Mouse (Mus musculus) cerebellum, adult 11-12 months (tissue): ENCODE data around the gene Tdrd9.
"Not testable (repeated sequence)": the region's sequence is repeated elsewhere in the genome, so short reads cannot be mapped to it uniquely, and the experiment has no call there.

ENCODE experiments used
- DNase-seq: peaks from one replicate; pipeline ENCODE4 v3.0.0; 2022

Tdrd9 gene

GRCm38 (mm10) chr12:111971231-111971686, at the start of gene Tdrd9:
TSS of gene Tdrd9 (plus strand) at chr12:111971559.
- DNase-seq = no peak

- DNase-seq = no peak
Measured at GRCm38 (mm10) chr12:111923117-111923516, 48.2 kb upstream of the Tdrd9 start.

- DNase-seq = peak; percentile 50
Measured at GRCm38 (mm10) chr12:111927338-111927737, 44.0 kb upstream of the Tdrd9 start.

GRCm38 (mm10) chr12:111928411-111928966, 42.9 kb upstream of the Tdrd9 start:
- no peak for DNase-seq

GRCm38 (mm10) chr12:111931411-111932025, 39.8 kb upstream of the Tdrd9 start:
- DNase-seq = no peak

- no peak for DNase-seq
Measured at GRCm38 (mm10) chr12:111932513-111932912, 38.8 kb upstream of the Tdrd9 start.

GRCm38 (mm10) chr12:111933032-111933704, 38.2 kb upstream of the Tdrd9 start:
- no peak for DNase-seq

GRCm38 (mm10) chr12:111933971-111934370, 37.4 kb upstream of the Tdrd9 start:
- no peak for DNase-seq

- no peak for DNase-seq
Measured at GRCm38 (mm10) chr12:111936706-111937550, 34.4 kb upstream of the Tdrd9 start.

- no peak for DNase-seq
Measured at GRCm38 (mm10) chr12:111938623-111939177, 32.7 kb upstream of the Tdrd9 start.

- peak; percentile 18 for DNase-seq
Measured at GRCm38 (mm10) chr12:111943421-111944064, 27.8 kb upstream of the Tdrd9 start.

- not testable (repeated sequence) for DNase-seq
Measured at GRCm38 (mm10) chr12:111944065-111944987, 27.0 kb upstream of the Tdrd9 start.

GRCm38 (mm10) chr12:111945115-111945514, 26.2 kb upstream of the Tdrd9 start:
- DNase-seq = no peak

GRCm38 (mm10) chr12:111945765-111946655, 25.3 kb upstream of the Tdrd9 start:
- DNase-seq = not testable (repeated sequence)

- peak; percentile 74 for DNase-seq
Measured at GRCm38 (mm10) chr12:111946716-111947115, 24.6 kb upstream of the Tdrd9 start.

GRCm38 (mm10) chr12:111950486-111950885, 20.9 kb upstream of the Tdrd9 start:
- no peak for DNase-seq

GRCm38 (mm10) chr12:111951701-111952100, 19.7 kb upstream of the Tdrd9 start:
- no peak for DNase-seq

- DNase-seq = no peak
Measured at GRCm38 (mm10) chr12:111956173-111956572, 15.2 kb upstream of the Tdrd9 start.

GRCm38 (mm10) chr12:111958101-111958865, 13.1 kb upstream of the Tdrd9 start:
- peak; percentile 56 for DNase-seq
